Mouse (Mus musculus) midbrain, embryonic 12.5 days (tissue): ENCODE measurements around the gene Arpc1b. TPM values are rescaled to one million over a fixed set of nuclear protein-coding genes. Genes with fewer than 3 reads are reported as not detected.
"Not testable (repeated sequence)": the region's sequence is repeated elsewhere in the genome, so short reads cannot be mapped to it uniquely, and the experiment has no call there.

ENCODE experiments used
- ATAC-seq: fragments of 200-750 bp; cut with Nextera tagmentation; 2 replicates; pipeline ENCODE4 v1.8.0; 2017; ENCODE audit warnings: low read depth, moderate TSS enrichment, moderate library complexity; ENCODE audit not compliant: low FRiP score
- H3K27ac ChIP-seq: fragments of 300-500 bp; sonication (generic); replicated peaks from 2 replicates; pipeline ENCODE4 v1.5.1; 2016; ENCODE audit warnings: mild to moderate bottlenecking
- H3K27me3 ChIP-seq: fragments of 300-500 bp; sonication (generic); 2 replicates; pipeline ENCODE4 v1.6.1; 2016; ENCODE audit warnings: mild to moderate bottlenecking
- H3K36me3 ChIP-seq: fragments of 300-500 bp; sonication (generic); 2 replicates; pipeline ENCODE4 v1.6.1; 2016
- H3K4me1 ChIP-seq: fragments of 300-500 bp; sonication (generic); 2 replicates; pipeline ENCODE4 v1.6.1; 2016
- H3K4me2 ChIP-seq: fragments of 300-500 bp; sonication (generic); replicated peaks from 2 replicates; pipeline ENCODE4 v1.6.1; 2016; ENCODE audit warnings: mild to moderate bottlenecking, moderate library complexity
- H3K4me3 ChIP-seq: fragments of 300-500 bp; sonication (generic); 2 replicates; pipeline ENCODE4 v1.5.1; 2016; ENCODE audit warnings: mild to moderate bottlenecking
- H3K9ac ChIP-seq: fragments of 300-500 bp; sonication (generic); replicated peaks from 2 replicates; pipeline ENCODE4 v1.6.1; 2016; ENCODE audit warnings: mild to moderate bottlenecking, moderate library complexity
- H3K9me3 ChIP-seq: fragments of 300-500 bp; sonication (generic); 2 replicates; pipeline ENCODE4 v1.6.1; 2016; ENCODE audit warnings: mild to moderate bottlenecking
- WGBS: fragments of 180-500 bp; shearing (Covaris S2); methylation state at CpG from one replicate; pipeline ENCODE4 v1.1.7; 2016; 5-methylcytosine and 5-hydroxymethylcytosine counted together
- polyA plus RNA-seq: library from polyadenylated mRNA; unstranded; fragments of >200 nt; fragmentation: Nextera tagmentation; extraction: Ambion mirVana; gene quantifications from 2 replicates; pipeline ENCODE4 v1.2.1, GENCODE M21; 2016

Gene Arpc1b
- 69.2 and 82.3 TPM in 2 replicates for polyA plus RNA-seq

DNA sequence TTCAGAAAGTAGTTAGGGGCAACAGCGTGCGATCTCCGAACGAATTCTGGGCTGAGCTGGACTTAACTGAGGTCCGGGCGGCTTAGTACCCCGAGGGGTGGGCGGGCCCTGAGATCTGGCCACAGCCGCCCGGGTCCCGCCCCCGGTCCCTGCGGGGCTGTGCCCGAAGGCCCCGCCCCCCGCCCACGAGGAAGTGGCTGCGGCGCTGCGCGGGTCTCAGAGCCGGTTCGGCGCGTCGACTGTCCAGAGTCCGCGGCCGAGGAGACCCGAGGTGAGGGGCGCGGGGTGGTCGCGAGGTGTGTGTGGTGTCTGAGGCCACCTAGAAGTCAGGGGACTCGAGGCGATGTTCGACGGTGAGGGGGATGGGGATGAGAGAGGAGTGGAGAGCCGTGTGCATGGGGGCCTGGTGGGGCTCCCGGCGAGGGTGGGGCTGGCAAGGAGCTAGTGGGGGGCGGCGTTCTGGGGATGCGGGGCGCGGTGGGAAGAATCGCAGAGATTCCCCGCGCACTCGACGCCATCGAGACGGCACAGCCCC, at the start of gene Arpc1b:
Gene Arpc1b (plus strand): TSS at position 145 of the 535 bp plus-strand sequence.
- Histone ChIP-seq H3K36me3 (peaks cover 19% of the 10 kb centered on the region), H3K9me3 (no peaks in the 10 kb centered on the region), H3K27ac (no peak within 1 kb of the TSS), H3K27me3 (peaks cover 25% of the 10 kb centered on the region), H3K9ac (peak within 1 kb of the TSS; percentile 54), H3K4me3 (peak within 1 kb of the TSS; percentile 51), H3K4me2 (peak within 1 kb of the TSS; percentile 67), H3K4me1 (peaks cover 12% of the 10 kb centered on the region)
- ATAC-seq: peak; percentile 57
- 1% methylated on average over 48 of the region's 53 CpGs for WGBS

DNA sequence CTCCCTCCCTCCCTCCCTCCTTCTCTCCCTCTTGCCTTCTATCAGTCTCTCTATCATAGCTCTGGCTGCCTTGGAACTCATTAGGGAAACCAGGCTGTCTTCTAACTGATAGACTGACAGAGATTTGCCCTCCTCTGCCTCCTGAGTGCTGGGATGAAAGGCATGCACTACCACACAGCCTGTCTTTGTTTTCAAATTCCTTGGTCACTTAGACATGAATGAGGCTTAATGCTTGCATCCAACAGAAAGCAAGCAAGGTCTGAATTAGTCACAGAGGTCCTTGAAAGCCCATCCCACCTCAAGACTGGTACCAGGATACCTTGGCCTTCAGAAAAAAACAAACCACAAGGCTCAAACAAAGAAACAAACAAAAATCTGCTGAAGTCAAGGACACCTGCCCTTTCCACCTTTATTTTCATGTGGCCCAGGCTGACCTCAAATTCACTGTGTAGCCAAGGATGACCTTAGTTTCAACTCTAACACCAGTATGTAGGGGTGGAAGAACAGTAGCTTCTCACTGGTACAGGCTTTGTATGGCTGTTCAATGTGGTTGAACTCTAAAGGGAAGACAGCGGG, 49.2 kb upstream of the Arpc1b start:
- Histone ChIP-seq H3K4me1 (no peaks in the 10 kb centered on the region), H3K36me3 (no peaks in the 10 kb centered on the region), H3K9ac (no peak overlapping the region), H3K27me3 (no peaks in the 10 kb centered on the region), H3K4me2 (no peak overlapping the region), H3K4me3 (no peak overlapping the region), H3K27ac (no peak overlapping the region), H3K9me3 (no peaks in the 10 kb centered on the region)
- WGBS: 91% methylated on average over 1 of the region's 1 CpGs
- no peak for ATAC-seq

DNA sequence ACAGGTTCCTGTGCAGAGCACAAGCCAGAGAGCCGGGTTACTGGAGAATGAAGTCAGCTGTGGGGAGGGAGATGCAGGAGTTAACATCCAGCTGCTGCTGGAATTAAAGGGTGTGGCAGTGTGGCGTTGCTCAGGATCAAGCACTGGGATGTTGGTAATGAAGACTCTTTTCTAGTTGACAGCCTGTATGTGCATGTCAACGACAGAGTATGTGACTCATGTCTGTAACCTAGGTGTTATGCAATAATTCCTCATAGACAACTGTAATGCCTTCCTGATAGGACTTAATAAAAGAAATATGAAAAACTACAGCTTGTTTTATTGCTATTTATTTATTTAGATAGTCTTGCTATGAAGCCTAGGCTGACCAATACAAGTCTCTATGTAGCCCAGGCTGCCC, 45.2 kb upstream of the Arpc1b start:
- H3K9ac ChIP-seq: no peak overlapping the region
- H3K27ac ChIP-seq: no peak overlapping the region
- ATAC-seq: no peak
- no peak overlapping the region for H3K4me3 ChIP-seq
- no peak overlapping the region for H3K4me2 ChIP-seq
- 57% methylated on average over 3 of the region's 3 CpGs for WGBS
- H3K4me1 ChIP-seq: no peaks in the 10 kb centered on the region
- no peaks in the 10 kb centered on the region for H3K36me3 ChIP-seq
- no peaks in the 10 kb centered on the region for H3K27me3 ChIP-seq
- no peaks in the 10 kb centered on the region for H3K9me3 ChIP-seq

DNA sequence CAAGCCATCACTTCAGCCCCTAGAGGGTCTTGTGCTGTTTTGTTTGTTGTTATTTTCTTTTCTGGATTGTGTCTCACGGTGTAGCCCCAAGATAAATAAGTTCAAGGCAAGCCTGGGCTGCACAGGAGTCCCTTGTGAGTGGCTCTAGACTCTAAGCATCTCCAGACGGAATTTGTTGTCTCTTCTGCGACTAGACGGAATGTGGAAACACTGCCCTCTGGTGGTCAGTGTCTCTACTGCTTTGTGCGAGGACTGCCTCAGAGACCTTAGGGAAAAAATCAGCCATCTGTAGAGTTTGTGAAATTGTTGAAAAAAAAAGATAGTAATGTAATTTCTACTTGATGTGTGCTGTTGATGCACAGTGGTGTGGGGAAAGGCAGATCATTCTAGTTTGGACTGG, 44.3 kb upstream of the Arpc1b start:
- H3K9ac ChIP-seq: no peak overlapping the region
- no peak overlapping the region for H3K4me3 ChIP-seq
- H3K4me1 ChIP-seq: no peaks in the 10 kb centered on the region
- H3K27ac ChIP-seq: no peak overlapping the region
- no peaks in the 10 kb centered on the region for H3K36me3 ChIP-seq
- ATAC-seq: no peak
- WGBS: 1% methylated on average over 5 of the region's 5 CpGs
- no peaks in the 10 kb centered on the region for H3K9me3 ChIP-seq
- H3K4me2 ChIP-seq: no peak overlapping the region
- H3K27me3 ChIP-seq: no peaks in the 10 kb centered on the region

DNA sequence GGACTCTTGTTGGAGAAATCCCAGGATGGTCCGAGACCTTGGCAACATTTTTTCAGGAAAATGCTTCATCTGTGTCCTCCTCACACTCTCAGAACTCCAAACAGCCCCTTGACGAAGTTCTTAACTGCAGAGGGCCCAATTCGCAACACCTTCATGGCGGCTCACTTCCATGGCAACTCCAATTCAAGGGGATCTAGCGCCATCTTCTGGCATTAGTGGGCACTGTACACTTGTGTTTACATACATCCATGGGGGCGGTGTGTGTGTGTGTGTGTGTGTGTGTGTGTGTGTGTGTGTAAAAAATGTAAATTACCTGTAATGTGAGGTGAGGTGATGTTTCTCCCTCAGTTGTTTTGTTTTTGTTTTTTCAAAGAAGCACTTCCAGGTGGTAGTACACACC, 42.7 kb upstream of the Arpc1b start:
- Histone ChIP-seq H3K9me3 (no peaks in the 10 kb centered on the region), H3K4me3 (no peak overlapping the region), H3K27ac (no peak overlapping the region), H3K4me1 (no peaks in the 10 kb centered on the region), H3K27me3 (no peaks in the 10 kb centered on the region), H3K36me3 (no peaks in the 10 kb centered on the region), H3K4me2 (no peak overlapping the region), H3K9ac (no peak overlapping the region)
- ATAC-seq: no peak
- 60% methylated on average over 6 of the region's 6 CpGs for WGBS

DNA sequence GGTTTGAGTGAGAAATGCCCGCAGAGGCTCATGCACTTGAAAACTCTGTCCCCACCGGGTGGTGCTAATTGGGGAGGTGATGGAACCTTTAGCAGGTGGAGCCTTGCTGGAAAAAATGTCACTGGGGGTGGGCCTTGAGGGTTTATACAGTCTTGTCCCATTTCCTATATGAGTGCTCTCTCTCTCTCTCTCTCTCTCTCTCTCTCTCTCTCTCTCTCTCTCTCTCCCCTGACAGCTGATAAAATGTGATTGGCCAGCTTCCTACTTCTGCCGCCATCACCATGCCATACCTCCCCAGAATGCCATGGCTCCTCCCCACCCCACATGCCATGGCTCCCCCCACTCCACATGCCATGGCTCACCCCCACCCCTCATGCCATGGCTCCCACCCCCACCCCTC, 38.9 kb upstream of the Arpc1b start:
- ATAC-seq: no peak
- WGBS: 54% methylated on average over 3 of the region's 3 CpGs
- no peaks in the 10 kb centered on the region for H3K9me3 ChIP-seq
- no peak overlapping the region for H3K4me2 ChIP-seq
- no peaks in the 10 kb centered on the region for H3K27me3 ChIP-seq
- no peaks in the 10 kb centered on the region for H3K4me1 ChIP-seq
- no peak overlapping the region for H3K27ac ChIP-seq
- H3K36me3 ChIP-seq: no peaks in the 10 kb centered on the region
- no peak overlapping the region for H3K4me3 ChIP-seq
- no peak overlapping the region for H3K9ac ChIP-seq

DNA sequence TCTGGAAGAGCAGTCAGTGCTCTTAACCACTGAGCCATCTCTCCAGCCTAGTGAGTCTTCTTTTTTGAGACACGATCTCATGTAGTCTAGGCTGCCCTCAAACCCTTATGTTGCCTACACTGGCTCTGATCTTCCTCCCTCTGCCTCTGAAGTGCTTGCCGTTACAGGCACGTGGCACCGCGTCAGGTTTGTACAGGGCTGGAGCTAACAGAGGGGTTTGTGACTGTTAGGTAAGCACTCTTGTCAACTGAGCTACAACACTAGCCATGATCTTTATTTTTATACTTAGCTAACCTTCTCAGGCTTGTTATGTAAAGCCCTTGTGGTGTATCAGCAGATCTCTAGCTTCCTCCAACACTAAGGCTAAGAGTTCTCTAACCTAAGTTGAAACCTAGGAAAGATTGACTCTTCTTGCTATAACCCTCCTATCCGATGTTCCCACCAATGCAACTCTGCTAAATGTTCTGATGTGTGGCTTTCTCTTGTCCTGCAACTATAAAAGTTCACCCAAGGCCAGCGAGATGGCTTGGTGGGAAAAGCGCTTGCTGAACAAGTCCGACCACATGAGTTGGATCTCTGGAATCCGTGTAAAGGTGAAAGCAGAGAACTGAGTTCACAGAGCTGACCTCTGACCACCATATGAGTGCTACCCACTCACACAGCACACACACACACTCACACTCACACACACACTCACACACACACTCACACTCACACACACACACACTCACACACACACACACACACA, 32.0 kb upstream of the Arpc1b start:
- 96% methylated on average over 10 of the region's 10 CpGs for WGBS
- no peak for ATAC-seq

DNA sequence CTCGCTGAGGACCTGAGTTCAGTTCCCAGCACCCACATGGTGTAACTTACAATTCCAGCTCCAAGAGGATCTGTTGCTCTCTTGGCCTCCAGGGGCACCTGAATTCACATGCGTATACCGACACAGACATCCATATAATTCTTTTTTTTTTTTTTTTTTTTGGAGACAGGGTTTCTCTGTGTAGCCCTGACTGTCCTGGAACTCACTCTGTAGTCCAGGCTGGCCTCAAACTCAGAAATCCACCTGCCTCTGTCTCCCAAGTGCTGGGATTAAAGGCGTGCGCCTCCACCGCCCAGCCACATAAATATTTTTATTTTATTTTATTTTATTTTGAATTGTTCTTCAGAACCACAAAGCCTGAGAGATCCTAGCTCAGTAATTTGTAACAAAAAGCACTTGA, 30.8 kb upstream of the Arpc1b start:
- H3K9me3 ChIP-seq, H3K27me3 ChIP-seq, H3K36me3 ChIP-seq, H3K4me1 ChIP-seq: not testable (repeated sequence)
- ATAC-seq: 0 out of 2 replicates have a peak, but pooled peaks have one; percentile 25
- Histone ChIP-seq H3K4me3 (peak overlapping the region; percentile 70), H3K4me2 (peak overlapping the region; percentile 70), H3K9ac (peak overlapping the region; percentile 90; the same call in 1 of the 2 replicates), H3K27ac (peak overlapping the region; percentile 82)
- 56% methylated on average over 6 of the region's 6 CpGs for WGBS

More for the DNA sequence above, 32.0 kb upstream of the Arpc1b start:
- no peak overlapping the region for H3K4me2 ChIP-seq
- peaks cover 9% of the 10 kb centered on the region for H3K4me1 ChIP-seq
- H3K9me3 ChIP-seq: no peaks in the 10 kb centered on the region
- H3K27me3 ChIP-seq: no peaks in the 10 kb centered on the region
- H3K36me3 ChIP-seq: peaks cover 4% of the 10 kb centered on the region; the same call in 1 of the 2 replicates
- H3K27ac ChIP-seq: no peak overlapping the region
- H3K9ac ChIP-seq: no peak overlapping the region
- no peak overlapping the region for H3K4me3 ChIP-seq

DNA sequence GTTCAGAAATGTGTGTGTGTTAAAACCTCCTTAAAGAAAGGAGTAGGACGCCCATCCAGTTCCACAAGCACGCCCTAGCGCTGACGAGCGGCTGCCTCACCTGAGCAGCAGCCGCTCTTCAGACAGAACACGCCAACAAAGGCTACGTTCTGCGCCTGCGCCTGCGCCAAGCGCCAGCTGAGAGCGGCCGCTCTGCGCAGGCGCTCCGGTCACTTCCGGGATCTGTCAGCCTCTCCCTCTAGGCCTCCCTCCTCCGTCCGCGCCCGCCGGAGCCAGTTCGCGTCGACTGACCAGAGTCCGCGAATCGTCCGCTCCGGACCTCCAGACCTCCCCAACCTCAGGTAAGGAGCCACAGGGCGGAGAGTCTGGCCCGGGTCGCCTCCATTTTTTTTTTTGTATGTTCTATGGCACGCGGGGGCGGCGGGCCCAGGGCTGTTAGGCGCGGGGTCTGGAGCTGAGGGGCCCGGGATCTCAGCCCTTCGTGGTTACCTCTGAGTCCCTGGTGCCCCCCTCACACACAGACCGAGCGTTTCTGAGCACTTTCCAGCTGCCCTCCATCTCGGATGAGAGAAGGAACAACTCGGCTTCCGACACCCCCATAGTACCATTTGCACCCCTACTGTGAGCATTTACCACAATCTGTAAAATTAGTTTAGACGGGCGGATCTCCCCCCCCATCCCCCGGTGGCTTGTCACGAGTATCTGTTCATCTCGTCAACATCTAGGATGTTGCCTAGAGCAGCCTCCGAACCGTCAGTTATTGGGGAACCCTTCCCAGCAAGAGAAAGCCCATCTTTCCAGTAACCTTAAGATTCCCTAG, 30.2 kb upstream of the Arpc1b start, which contains the start of the genes Arpc1a and Kpna7:
Gene Arpc1a (plus strand): TSS at position 199 of the 820 bp plus-strand sequence.
Gene Kpna7 (minus strand): TSS at position 399 of the 820 bp plus-strand sequence.
- Histone ChIP-seq H3K4me2 (peak within 1 kb of the TSS; percentile 70), H3K9me3 (no peaks in the 10 kb centered on the region), H3K36me3 (peaks cover 10% of the 10 kb centered on the region), H3K27me3 (no peaks in the 10 kb centered on the region), H3K27ac (peak within 1 kb of the TSS; percentile 82), H3K4me3 (peak within 1 kb of the TSS; percentile 70), H3K9ac (peak within 1 kb of the TSS; percentile 90), H3K4me1 (peaks cover 9% of the 10 kb centered on the region)
- under 1% methylated on average over 54 of the region's 54 CpGs for WGBS
- peak; percentile 97 for ATAC-seq

DNA sequence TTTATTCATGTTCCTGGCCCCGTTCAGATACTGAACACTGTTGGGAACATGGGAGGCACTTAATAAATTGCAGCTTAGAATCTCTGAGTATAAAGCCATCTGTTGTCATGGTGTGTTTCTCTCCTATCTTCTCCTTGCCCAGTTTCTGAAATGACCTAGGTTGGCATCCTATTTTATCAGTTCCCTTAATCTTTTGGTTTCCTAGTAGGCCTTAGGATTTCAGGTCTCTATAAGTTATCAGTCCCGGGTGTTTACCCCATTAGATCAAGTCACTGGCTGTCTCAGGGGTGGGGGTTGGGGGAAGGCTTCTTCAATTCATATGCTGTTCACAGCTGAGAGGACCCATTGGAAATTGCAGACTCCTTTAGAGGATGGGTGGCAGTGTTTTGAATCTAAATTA, 29.2 kb upstream of the Arpc1b start:
- peak overlapping the region; percentile 70 for H3K4me3 ChIP-seq
- peak overlapping the region; percentile 70 for H3K4me2 ChIP-seq
- no peak overlapping the region for H3K27ac ChIP-seq
- no peaks in the 10 kb centered on the region for H3K9me3 ChIP-seq
- peaks cover 9% of the 10 kb centered on the region for H3K4me1 ChIP-seq
- ATAC-seq: no peak
- 84% methylated on average over 2 of the region's 2 CpGs for WGBS
- no peaks in the 10 kb centered on the region for H3K27me3 ChIP-seq
- peaks cover 10% of the 10 kb centered on the region for H3K36me3 ChIP-seq
- H3K9ac ChIP-seq: peak overlapping the region; percentile 90; the same call in 1 of the 2 replicates

DNA sequence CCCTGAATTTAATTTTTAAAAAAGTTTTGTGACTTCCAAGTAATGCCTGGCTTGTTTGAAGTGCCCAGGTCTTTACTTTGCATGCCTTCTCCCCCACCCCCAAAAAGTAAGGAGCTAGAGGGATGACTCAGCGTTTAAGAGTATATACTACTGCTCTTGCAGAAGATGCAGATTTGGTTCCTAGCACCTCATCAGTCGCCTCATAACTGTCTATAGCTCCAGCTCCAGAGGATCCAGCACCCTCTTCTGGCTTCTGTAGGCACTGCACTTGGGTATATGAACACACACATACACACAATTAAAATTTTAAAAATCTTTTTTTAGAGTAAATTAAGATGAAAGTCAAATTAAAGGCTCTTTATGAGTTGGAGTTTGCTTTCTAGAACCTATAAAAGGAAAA, 25.8 kb upstream of the Arpc1b start:
- Histone ChIP-seq H3K27me3 (no peaks in the 10 kb centered on the region), H3K36me3 (peaks cover 30% of the 10 kb centered on the region), H3K4me3 (no peak overlapping the region), H3K4me1 (peaks cover 9% of the 10 kb centered on the region), H3K9ac (no peak overlapping the region), H3K27ac (no peak overlapping the region), H3K4me2 (no peak overlapping the region), H3K9me3 (no peaks in the 10 kb centered on the region)
- 96% methylated on average over 2 of the region's 2 CpGs for WGBS
- ATAC-seq: no peak
